Mouse (Mus musculus) inflammation-experienced regulatory T-cells, adult 6 months (primary cell): ENCODE results near the gene Akap1. TPM values are rescaled to one million over a fixed set of nuclear protein-coding genes. Genes with fewer than 3 reads are reported as not detected.

ENCODE experiments used
- polyA plus RNA-seq, 3 experiments: library from polyadenylated mRNA; unstranded; fragments of 100-300 nt; shearing (Covaris generic); gene quantifications; one replicate each; pipeline ENCODE4 v1.2.1; 2017

Gene Akap1
- polyA plus RNA-seq, 3 experiments from 2014 or later = 1.8 to 2.0 (median 2.0) TPM

Other genes with a start within 250 kb of the Akap1 start
- 10 to 100 TPM; 23.6 to 30.8 (median 26.0) TPM for gene Msi2, start 146.1 kb downstream of the Akap1 start, polyA plus RNA-seq
- 10 to 100 TPM; 22.4 to 42.1 (median 22.8) TPM for gene Scpep1, start 90.9 kb upstream of the Akap1 start, polyA plus RNA-seq
- gene Elobl, start 102.3 kb upstream of the Akap1 start, polyA plus RNA-seq = 1 to 10 TPM in 1 of 3 experiments, not detected in 2; 1.8 TPM
- gene Coil, start 105.7 kb upstream of the Akap1 start, polyA plus RNA-seq = 1 to 10 TPM; 5.3 to 8.3 (median 7.7) TPM
- 10 to 100 TPM in 2 of 3 experiments, 1 to 10 TPM in 1; 9.6 to 11.3 (median 10.1) TPM for gene Trim25, start 134.8 kb upstream of the Akap1 start, polyA plus RNA-seq
- 1 to 10 TPM; 3.8 to 7.0 (median 3.9) TPM for gene Dgke, start 202.3 kb upstream of the Akap1 start, polyA plus RNA-seq
- gene Gm525, start 209.3 kb upstream of the Akap1 start, polyA plus RNA-seq = not detected